Mouse (Mus musculus) embryo, embryonic 11 days (tissue): ENCODE measurements around the gene Aldob.
"Not testable (repeated sequence)": the region's sequence is repeated elsewhere in the genome, so short reads cannot be mapped to it uniquely, and the experiment has no call there.

Experiments
- DNase-seq: peaks from one replicate; pipeline ENCODE4 v3.0.0-alpha.2; 2015

Aldob gene

DNA sequence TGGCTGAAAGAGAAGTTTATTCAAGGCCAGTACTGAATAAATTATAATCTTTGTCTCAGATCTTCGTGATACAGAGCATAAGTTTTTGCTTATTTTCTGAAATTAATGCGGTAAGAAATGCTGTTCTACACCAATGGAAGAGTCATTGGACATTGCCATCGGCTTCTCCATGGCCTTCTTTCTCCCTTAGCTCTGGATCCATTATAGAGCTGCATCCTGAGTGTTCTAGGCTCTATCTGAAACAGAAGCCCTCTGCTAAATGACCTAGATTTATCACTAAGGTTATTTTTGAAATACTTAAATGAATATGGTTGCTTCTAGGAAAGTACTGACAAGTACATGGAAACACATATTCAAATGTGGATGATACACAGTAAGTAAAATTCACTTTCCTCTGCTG lies 14.3 kb downstream of the Aldob start:
- DNase-seq = no peak

DNA sequence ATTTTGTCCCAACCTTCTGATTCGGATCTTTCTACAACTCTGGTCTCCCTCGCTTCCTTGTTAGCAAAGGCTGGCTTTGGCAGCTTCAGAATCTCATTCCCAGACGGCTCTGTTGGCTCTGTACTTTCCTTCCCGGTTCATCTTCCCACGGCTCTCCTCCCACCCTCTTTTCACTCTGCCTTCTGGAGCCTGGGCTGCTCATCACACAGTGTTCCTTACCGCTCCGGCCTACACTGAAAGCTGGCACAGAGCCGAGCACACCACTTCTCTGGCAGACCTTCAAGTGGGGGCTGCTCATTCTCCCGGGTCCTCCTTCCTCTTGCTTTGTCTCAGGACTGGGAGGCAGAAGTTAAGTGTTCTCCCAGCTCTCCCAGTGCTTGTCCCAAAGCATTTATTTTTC lies 26.8 kb downstream of the Aldob start:
- DNase-seq = no peak

DNA sequence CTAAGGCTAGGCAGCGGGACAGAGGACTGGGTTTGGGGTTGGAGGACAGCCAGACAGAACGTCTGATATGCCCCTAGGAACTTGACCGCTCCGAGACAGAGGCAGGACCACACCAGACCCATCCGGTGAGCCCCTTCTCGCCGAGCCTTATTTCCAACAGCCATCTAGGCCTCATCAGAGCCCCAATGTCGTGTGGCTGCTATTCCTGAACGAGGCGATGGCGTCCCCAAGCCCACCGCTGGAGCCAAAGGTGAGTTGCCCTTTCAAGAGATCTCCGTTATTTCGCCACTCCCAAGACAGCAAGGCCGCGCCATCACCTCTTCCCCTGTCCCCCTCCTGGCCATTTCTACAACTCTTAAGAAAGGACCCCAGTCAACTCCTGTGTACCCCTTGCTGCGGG lies 28.0 kb downstream of the Aldob start:
- peak; percentile 50 for DNase-seq

DNA sequence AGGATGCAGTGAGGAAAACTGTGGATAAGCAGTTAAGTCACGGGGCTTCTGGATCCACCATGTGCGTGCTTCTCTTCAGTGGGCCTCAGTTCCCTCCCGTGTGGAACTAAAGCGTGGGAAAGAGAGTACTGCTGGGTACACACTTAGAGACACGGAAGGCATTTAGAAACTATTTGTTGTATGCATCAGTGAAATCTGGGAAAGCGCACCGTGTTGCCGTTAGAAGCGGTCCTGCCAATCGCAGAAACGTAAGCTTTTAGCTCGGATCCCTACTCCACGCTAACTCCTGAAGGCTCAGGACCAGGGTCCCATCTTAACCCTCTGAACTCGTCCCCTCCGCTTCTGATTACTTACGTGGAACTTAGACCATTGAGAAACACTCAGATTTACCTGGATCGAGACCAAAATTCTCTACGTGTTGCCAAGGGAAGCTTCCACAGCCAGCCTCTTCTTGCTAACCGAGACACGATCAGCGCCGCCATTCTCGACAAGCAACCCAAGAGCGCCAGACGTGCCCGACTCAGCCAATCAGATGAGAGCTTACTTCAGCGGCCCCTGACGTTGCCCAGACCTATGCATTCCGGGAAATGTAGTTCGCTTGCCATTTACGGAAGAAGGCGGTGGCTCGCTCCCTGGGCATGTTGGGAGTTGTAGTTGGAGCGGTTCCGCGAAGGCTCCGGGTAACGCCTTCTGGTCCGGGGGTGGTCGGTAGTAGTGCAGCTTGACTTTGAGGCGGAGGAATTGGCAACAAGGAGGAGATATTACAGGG lies 28.6 kb downstream of the Aldob start, which contains the start of the genes Mrpl50 and Zfp189:
Gene Mrpl50, minus strand, starts transcription at position 522 of the 769 bp plus-strand sequence.
Gene Zfp189, plus strand, starts transcription at position 605 of the 769 bp plus-strand sequence.
- DNase-seq = peak; percentile 98

DNA sequence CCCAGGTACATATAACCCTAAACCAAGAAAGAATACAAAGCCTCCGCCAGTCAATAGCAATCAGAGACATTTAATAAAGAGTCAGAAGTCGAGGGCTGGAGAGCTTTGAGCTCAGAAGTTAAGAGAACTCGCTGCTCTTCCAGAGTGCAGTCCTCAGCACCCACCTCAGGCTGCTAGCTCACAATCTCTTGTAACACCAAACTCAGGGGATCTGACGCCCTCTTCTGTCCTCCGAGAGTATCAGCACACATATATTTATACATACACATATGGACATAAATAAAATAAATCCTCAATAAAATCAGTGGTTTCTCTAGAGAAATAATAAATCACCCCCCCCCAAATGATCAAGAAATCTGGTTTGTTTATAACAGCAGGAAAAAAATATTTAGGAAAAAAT lies 29.9 kb downstream of the Aldob start:
- DNase-seq = peak; percentile 38

DNA sequence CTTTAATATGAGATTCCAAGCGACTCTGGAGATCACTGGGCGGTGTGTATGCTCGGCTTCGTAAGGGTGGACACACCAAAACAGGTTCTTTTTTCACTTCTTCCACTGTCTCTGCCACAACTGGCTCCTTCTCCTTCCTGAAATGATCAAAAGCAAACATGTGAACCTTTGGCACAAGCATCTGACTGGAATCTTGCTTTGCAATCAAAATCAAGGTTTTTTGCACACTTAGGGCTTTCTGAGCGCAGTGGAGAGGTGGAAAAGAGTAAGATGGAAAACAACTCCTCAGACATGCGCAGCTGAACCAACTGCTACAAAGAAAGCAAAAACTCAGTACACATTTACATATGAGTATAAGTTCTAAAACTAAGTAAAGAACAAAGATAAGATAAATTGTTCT lies 34.9 kb downstream of the Aldob start:
- DNase-seq = no peak

DNA sequence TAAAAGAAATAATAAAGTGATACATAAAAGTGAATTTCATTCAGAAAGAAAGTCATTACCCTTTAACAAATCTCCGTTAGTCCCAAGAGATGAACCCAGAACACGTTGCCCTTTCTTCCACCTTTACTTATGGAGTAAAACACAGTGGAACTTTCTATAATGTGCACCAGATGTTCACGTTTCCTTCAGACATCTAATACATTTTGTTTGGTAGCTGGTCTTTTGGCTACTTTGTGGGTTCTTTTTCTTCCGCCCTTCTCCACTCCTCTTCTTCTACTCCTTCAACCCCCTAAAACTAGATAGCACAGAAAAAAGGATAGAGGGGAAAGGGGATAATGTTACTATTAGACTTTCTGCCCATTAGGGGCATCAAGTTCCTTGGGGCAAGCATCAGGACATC lies 36.7 kb downstream of the Aldob start:
- peak; percentile 43 for DNase-seq

DNA sequence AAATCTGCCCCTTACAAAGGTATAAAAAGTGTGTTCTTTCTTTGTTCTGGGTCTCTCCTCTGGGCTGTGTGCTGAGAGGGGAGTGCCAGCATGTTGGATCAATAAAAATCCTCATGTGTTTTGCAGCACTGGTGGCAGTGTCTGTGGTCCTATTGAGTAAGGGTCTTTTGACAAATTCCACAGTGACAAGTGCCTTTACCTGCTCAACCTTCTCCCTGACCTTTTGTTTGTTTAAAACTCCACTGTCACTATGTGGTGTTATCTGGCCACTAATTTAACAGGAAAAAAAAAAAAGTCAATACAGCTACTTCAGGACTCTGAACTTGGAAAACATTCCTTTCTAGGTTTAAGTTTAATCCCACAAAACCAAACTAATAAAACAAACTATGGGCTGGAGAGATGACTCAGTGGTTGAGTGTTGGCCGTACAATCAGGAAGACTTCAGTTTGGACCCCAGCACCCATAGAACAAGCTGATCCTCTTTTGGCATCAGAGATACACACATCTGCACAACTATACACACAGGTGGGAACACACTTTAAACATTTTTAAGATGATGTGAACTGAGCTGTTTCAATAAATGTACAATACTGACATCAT lies 39.0 kb downstream of the Aldob start:
- not testable (repeated sequence) for DNase-seq

DNA sequence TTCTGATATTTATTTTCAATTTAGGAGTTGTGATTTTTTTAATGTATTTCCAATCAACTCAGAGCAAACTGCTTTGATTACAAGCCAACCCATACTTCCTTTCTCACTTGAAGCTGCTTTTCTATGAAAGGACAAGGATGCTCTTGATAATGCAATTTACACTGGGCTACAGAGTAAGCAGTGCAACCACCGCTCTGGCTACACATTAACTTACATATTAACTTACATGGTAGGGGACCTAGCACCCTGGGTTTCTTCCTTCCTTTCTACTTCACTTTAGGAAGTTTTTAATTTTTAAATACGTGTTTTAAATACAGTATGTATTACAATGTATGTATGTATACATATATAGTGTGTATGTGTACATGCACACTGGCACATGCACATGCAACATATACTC lies 40.2 kb downstream of the Aldob start:
- DNase-seq = no peak

DNA sequence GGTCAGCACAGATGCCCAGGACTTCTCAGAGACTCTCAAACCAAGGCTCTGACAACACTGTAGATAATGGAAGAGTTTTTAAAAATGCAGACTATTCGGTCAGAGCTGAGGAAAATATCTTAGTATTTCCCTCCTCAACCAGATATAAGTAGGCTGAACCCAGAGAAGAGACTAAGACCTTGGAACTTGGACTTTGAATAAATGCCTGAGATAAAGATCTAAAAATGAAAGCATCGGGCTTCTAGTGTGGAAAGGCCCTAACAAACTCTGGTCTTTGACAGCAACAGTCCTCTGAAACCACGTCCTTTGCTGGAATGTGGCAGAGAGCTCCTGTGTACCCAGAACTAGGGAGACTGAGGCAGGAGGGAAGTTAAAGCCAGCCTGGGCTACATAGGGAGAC lies 43.0 kb downstream of the Aldob start, which contains the start of gene Baat:
Gene Baat, minus strand, starts transcription at position 172 of the 400 bp plus-strand sequence.
- DNase-seq = no peak

DNA sequence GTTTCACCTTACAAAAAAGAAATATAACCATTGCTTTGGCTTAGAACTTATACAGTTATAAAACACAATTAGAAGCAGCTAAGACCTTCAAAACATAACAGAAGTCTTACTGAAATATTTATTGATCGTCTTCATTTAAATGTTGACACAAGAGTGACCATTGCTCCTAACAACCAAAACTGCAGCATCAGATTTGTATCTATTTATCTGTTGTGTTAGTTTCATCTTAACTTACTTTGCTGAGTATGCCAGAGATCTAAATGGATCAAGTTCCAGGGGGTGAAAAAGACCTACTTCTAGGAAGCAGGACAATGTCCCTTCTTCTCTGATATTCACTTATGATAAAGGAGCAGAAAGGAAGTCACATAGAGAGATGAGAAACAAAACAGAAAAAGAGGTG lies 45.8 kb downstream of the Aldob start:
- DNase-seq = no peak
